Mouse (Mus musculus): ENCODE data around the gene Gm20696. TPM values are rescaled to one million over a fixed set of nuclear protein-coding genes. Genes with fewer than 3 reads are reported as not detected.

The Gm20696 gene
- total and polyA plus RNA-seq, 3 experiments = 0.59 TPM; not detected in 2

DNA sequence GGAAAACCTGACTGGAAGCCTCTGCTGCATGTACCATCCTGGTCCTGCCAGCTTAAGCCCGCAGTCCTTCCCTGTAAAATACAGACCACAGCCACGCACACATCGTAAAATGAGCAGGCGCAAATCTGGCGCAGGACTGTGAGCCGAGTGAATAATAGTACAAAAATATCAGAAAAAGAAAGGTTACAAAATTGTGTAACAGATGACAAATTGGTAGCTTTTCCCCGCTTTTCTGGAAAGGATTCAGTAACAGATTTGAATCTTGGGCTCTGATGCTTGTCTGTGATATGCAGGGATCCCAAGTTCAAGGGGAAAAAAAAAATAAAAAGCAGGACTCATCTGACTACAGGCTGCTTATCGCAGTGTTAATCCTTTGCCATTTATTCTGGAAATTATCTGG lies 289.9 kb downstream of the Gm20696 start:
- no peak overlapping the region for H3K4me3 ChIP-seq (replicated peaks in 1 of 3; ENCODE audit: low read depth in 2 of 3, low read length in 2 of 3, poor library complexity in 1 of 3)
- no peaks in the 10 kb centered on the region for H3K9me3 ChIP-seq (replicated peaks; ENCODE audit: low read length)
- peaks cover 27 to 64% of the 10 kb centered on the region in 2 experiments for H3K4me1 ChIP-seq (ENCODE audit: control insufficient read depth in 1 of 2, insufficient read depth in 2 of 2)
- in situ Hi-C loops (cut with MboI; ENCODE audit: low pct_ligation_motif_present, low pct_unique_long_range_greater_than_20kb, low sequenced_read_pairs) = no loop called here
- no peak overlapping the region for H3K9ac ChIP-seq (ENCODE audit: insufficient read depth, low read depth)
- H3K4me2 ChIP-seq (ENCODE audit: insufficient read depth, low read depth, poor library complexity, severe bottlenecking) = no peak overlapping the region
- no peaks in the 10 kb centered on the region for H3K79me2 ChIP-seq (replicated peaks; ENCODE audit: control insufficient read depth, extremely low read depth, insufficient read depth, poor library complexity, severe bottlenecking)
- no peak overlapping the region for H3K27ac ChIP-seq (ENCODE audit: insufficient read depth, low read depth)
- dilution Hi-C loops (cut with MboI; ENCODE audit: extremely low pct_ligation_motif_present, extremely low pct_unique_long_range_greater_than_20kb, low sequenced_read_pairs) = no loop called here
- TF ChIP-seq MAX (IDR thresholded peaks at IDR 0.05; ENCODE audit: low read length) (no peak), ZKSCAN1 (IDR thresholded peaks at IDR 0.05; ENCODE audit: borderline replicate concordance, low read depth, low read length) (no peak), CTCF (conservative IDR thresholded peaks at IDR 0.05 in 1 of 2, IDR thresholded peaks at IDR 0.05 in 1 of 2; ENCODE audit: low read depth in 2 of 2, low read length in 2 of 2) (no peak), PAX5 (IDR thresholded peaks at IDR 0.05; ENCODE audit: low read length) (no peak)
- H3K27me3 ChIP-seq (replicated peaks) = no peaks in the 10 kb centered on the region
- no peaks in the 10 kb centered on the region for H3K36me3 ChIP-seq (replicated peaks in 1 of 2; ENCODE audit: control insufficient read depth in 1 of 2, insufficient read depth in 1 of 2, low read length in 1 of 2)
- DNase-seq (ENCODE audit: extremely low read depth) = no peak

- no peaks in the 10 kb centered on the region for H3K79me2 ChIP-seq (replicated peaks; ENCODE audit: control insufficient read depth, extremely low read depth, insufficient read depth, poor library complexity, severe bottlenecking)
- no peaks in the 10 kb centered on the region for H3K9me3 ChIP-seq (replicated peaks; ENCODE audit: low read length)
- no peak overlapping the region for H3K4me3 ChIP-seq (replicated peaks in 1 of 3; ENCODE audit: low read depth in 2 of 3, low read length in 2 of 3, poor library complexity in 1 of 3)
- H3K9ac ChIP-seq (ENCODE audit: insufficient read depth, low read depth) = no peak overlapping the region
- no peak for DNase-seq (ENCODE audit: extremely low read depth)
- no peak overlapping the region for H3K27ac ChIP-seq (ENCODE audit: insufficient read depth, low read depth)
- H3K36me3 ChIP-seq (replicated peaks in 1 of 2; ENCODE audit: control insufficient read depth in 1 of 2, insufficient read depth in 1 of 2, low read length in 1 of 2) = no peaks in the 10 kb centered on the region
- H3K4me1 ChIP-seq (ENCODE audit: control insufficient read depth in 1 of 2, insufficient read depth in 2 of 2) = peaks cover 27 to 64% of the 10 kb centered on the region in 2 experiments
- dilution Hi-C loops (cut with MboI; ENCODE audit: extremely low pct_ligation_motif_present, extremely low pct_unique_long_range_greater_than_20kb, low sequenced_read_pairs) (no loop called here), in situ Hi-C loops (cut with MboI; ENCODE audit: low pct_ligation_motif_present, low pct_unique_long_range_greater_than_20kb, low sequenced_read_pairs) (no loop called here)
- no peaks in the 10 kb centered on the region for H3K27me3 ChIP-seq (replicated peaks)
- no peak overlapping the region for H3K4me2 ChIP-seq (ENCODE audit: insufficient read depth, low read depth, poor library complexity, severe bottlenecking)
- peak; percentile 58 for TF ChIP-seq BHLHE40 (IDR thresholded peaks at IDR 0.05; ENCODE audit: low read depth, low read length)
- no peak for TF ChIP-seq MYC (IDR thresholded peaks at IDR 0.05; ENCODE audit: low read depth, low read length)
- peak; percentile 62 for TF ChIP-seq ZNF384 (IDR thresholded peaks at IDR 0.05; ENCODE audit: low read depth, low read length)
- 0 out of 2 replicates have a peak, but pooled peaks have one; percentile 29 for TF ChIP-seq MAZ (IDR thresholded peaks at IDR 0.05; ENCODE audit: low read depth, low read length)
Observed at GRCm38 (mm10) chr6:99375865-99376264, 290.7 kb downstream of the Gm20696 start.

- no peak overlapping the region for H3K9ac ChIP-seq (ENCODE audit: insufficient read depth, low read depth)
- H3K27ac ChIP-seq (ENCODE audit: insufficient read depth, low read depth) = no peak overlapping the region; the same call in 1 of the 2 replicates
- H3K4me3 ChIP-seq (replicated peaks in 1 of 3; ENCODE audit: low read depth in 2 of 3, low read length in 2 of 3, poor library complexity in 1 of 3) = no peak overlapping the region
- no peak overlapping the region for H3K4me2 ChIP-seq (ENCODE audit: insufficient read depth, low read depth, poor library complexity, severe bottlenecking)
- no peaks in the 10 kb centered on the region for H3K36me3 ChIP-seq (replicated peaks in 1 of 2; ENCODE audit: control insufficient read depth in 1 of 2, insufficient read depth in 1 of 2, low read length in 1 of 2)
- TF ChIP-seq CTCF (conservative IDR thresholded peaks at IDR 0.05 in 1 of 2, IDR thresholded peaks at IDR 0.05 in 1 of 2; ENCODE audit: low read depth in 2 of 2, low read length in 2 of 2) (peak in 1 of 2 experiments; percentile 34; a peak in 2 of 4 replicates), TBP (conservative IDR thresholded peaks at IDR 0.05; ENCODE audit: low read depth, low read length) (no peak)
- H3K27me3 ChIP-seq (replicated peaks) = no peaks in the 10 kb centered on the region
- in situ Hi-C loops (cut with MboI; ENCODE audit: low pct_ligation_motif_present, low pct_unique_long_range_greater_than_20kb, low sequenced_read_pairs) = no loop called here
- dilution Hi-C loops (cut with MboI; ENCODE audit: extremely low pct_ligation_motif_present, extremely low pct_unique_long_range_greater_than_20kb, low sequenced_read_pairs) = no loop called here
- H3K9me3 ChIP-seq (replicated peaks; ENCODE audit: low read length) = no peaks in the 10 kb centered on the region
- H3K79me2 ChIP-seq (replicated peaks; ENCODE audit: control insufficient read depth, extremely low read depth, insufficient read depth, poor library complexity, severe bottlenecking) = no peaks in the 10 kb centered on the region
- DNase-seq (ENCODE audit: extremely low read depth) = no peak
- peaks cover 27 to 64% of the 10 kb centered on the region in 2 experiments for H3K4me1 ChIP-seq (ENCODE audit: control insufficient read depth in 1 of 2, insufficient read depth in 2 of 2)
Observed at GRCm38 (mm10) chr6:99375376-99375775, 291.2 kb downstream of the Gm20696 start.
